Comparison of ENCODE assay signal across 9 mouse cellular contexts in the genomic region with DNA sequence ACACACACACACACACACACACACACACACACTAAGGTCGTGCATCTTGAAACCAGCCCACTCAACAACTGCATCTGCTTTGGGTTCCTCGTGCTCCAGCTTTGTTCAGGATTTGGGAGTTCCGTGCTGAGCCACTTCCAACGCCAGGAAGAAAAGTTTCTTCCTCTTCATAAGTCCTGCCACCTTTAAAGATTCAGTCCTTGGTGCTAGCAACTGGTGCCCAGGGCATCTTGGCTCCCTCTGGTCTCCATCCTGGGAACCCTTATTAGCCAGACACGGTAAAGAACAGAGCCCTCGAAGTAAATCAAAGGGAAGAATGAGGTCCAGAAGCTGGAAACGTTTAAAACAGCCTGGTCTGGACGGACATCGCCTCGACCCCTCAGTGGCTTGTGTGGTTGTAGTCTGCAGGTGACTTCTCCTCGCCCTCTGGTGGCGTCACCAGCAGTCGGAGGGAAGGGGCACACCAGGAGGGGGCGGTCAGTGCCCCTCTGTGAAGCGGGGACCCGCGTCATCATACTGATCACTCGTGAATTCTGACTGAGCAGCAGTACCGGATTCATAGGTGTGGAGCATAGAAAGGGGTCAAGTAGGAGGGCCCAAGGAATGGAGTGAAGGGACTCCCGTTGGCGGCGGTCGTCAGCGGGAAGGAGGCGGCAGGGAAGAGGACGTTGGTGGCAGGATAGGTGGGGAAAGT. TPM values are rescaled to one million over a fixed set of nuclear protein-coding genes. Genes with fewer than 3 reads are reported as not detected.
A peak's percentile ranks its signal among the peaks of the same experiment; 100 is the strongest.
DNase-seq lines count a peak whose midpoint lies in the region; ATAC-seq and TF ChIP-seq lines count a peak whose summit lies in the region.
"Had no signal": no experiment of that assay in that cellular context is flagged by ENCODE, and none has a peak within 500 bp of the region (broad histone marks: within the 10 kb centered on the region; RNA-seq: fewer than 3 reads in every experiment).

No protein-coding gene starts in this region.

- TF ChIP-seq CTCF in layer of hippocampus, adult 2 months (conservative IDR thresholded peaks at IDR 0.05) = peak; percentile 43

- H3K4me2 ChIP-seq in embryonic facial prominence, embryonic 15.5 days (replicated peaks) = peak overlapping the region; percentile 86
- peak overlapping the region; percentile 89 for H3K4me2 ChIP-seq in limb, embryonic 12.5 days
- peak overlapping the region; percentile 79 for H3K4me2 ChIP-seq in neural tube, embryonic 13.5 days

- no peaks in the 10 kb centered on the region for H3K36me3 ChIP-seq in embryonic facial prominence, embryonic 15.5 days
- no peaks in the 10 kb centered on the region for H3K36me3 ChIP-seq in limb, embryonic 12.5 days
- no peaks in the 10 kb centered on the region for H3K36me3 ChIP-seq in neural tube, embryonic 13.5 days

- peaks cover 37% of the 10 kb centered on the region for H3K4me1 ChIP-seq in embryonic facial prominence, embryonic 15.5 days
- peaks cover 40% of the 10 kb centered on the region for H3K4me1 ChIP-seq in limb, embryonic 12.5 days (replicated peaks)
- peaks cover 45% of the 10 kb centered on the region for H3K4me1 ChIP-seq in neural tube, embryonic 13.5 days (replicated peaks)

- H3K27ac ChIP-seq in layer of hippocampus, adult 2 months = no peak overlapping the region
- no peak overlapping the region for H3K27ac ChIP-seq in embryonic facial prominence, embryonic 15.5 days (replicated peaks)
- no peak overlapping the region for H3K27ac ChIP-seq in limb, embryonic 12.5 days
- H3K27ac ChIP-seq in neural tube, embryonic 13.5 days (replicated peaks) = no peak overlapping the region

- no peak for DNase-seq in layer of hippocampus, adult 2 months (ENCODE audit: low spot score in 2 of 2)
- DNase-seq in layer of hippocampus, postnatal 25 days (ENCODE audit: extremely low spot score in 1 of 2, low spot score in 1 of 2) = no peak
- DNase-seq in layer of hippocampus, adult 9-11 months = no peak
- DNase-seq in kidney, adult 18-20 months = no peak
- no peak for DNase-seq in cerebellum, adult 9-11 months

- WGBS in embryonic facial prominence, embryonic 15.5 days = 5% methylated on average over 26 of the region's 26 CpGs
- WGBS in limb, embryonic 12.5 days = 8% methylated on average over 26 of the region's 26 CpGs
- WGBS in neural tube, embryonic 13.5 days = 8% methylated on average over 26 of the region's 26 CpGs

- no peak overlapping the region for H3K9ac ChIP-seq in embryonic facial prominence, embryonic 15.5 days
- peak overlapping the region; percentile 48; the same call in 1 of the 2 replicates for H3K9ac ChIP-seq in limb, embryonic 12.5 days (replicated peaks)
- H3K9ac ChIP-seq in neural tube, embryonic 13.5 days = peak overlapping the region; percentile 61; the same call in 1 of the 2 replicates

- peaks cover 64% of the 10 kb centered on the region for H3K27me3 ChIP-seq in embryonic facial prominence, embryonic 15.5 days
- H3K27me3 ChIP-seq in limb, embryonic 12.5 days = peaks cover 74% of the 10 kb centered on the region
- peaks cover 73% of the 10 kb centered on the region for H3K27me3 ChIP-seq in neural tube, embryonic 13.5 days

- no peak for ATAC-seq in embryonic facial prominence, embryonic 15.5 days (ENCODE audit: insufficient number of reproducible peaks, low FRiP score, low TSS enrichment, low read depth)
- ATAC-seq in limb, embryonic 12.5 days (ENCODE audit: insufficient number of reproducible peaks, insufficient read depth, low FRiP score, low TSS enrichment, low read depth) = no peak
- peak; percentile 25; the same call in 1 of the 2 replicates for ATAC-seq in neural tube, embryonic 13.5 days (ENCODE audit: low read depth)

- no peaks in the 10 kb centered on the region for H3K9me3 ChIP-seq in embryonic facial prominence, embryonic 15.5 days (replicated peaks)
- no peaks in the 10 kb centered on the region for H3K9me3 ChIP-seq in limb, embryonic 12.5 days
- H3K9me3 ChIP-seq in neural tube, embryonic 13.5 days = no peaks in the 10 kb centered on the region

- H3K4me3 ChIP-seq in layer of hippocampus, adult 2 months = peak overlapping the region; percentile 47
- H3K4me3 ChIP-seq in embryonic facial prominence, embryonic 15.5 days (replicated peaks) = peak overlapping the region; percentile 44
- peak overlapping the region; percentile 51 for H3K4me3 ChIP-seq in limb, embryonic 12.5 days (replicated peaks)
- H3K4me3 ChIP-seq in neural tube, embryonic 13.5 days = peak overlapping the region; percentile 45

RNA-seq across cellular contexts. Expression of a gene that starts 2.7 kb away (rescaled TPM):
- not detected for total RNA-seq in layer of hippocampus, adult 2 months (2021)
- total RNA-seq in layer of hippocampus, postnatal 25 days (2021) = under 1 TPM in 1 of 2 experiments, not detected in 1; 0.12 TPM
- 0.05 TPM in 1 of 2 replicates, not detected in the other for polyA plus RNA-seq in embryonic facial prominence, embryonic 15.5 days (2015; fragmentation: Nextera tagmentation; extraction: Ambion mirVana)
- 0.10 TPM in 1 of 2 replicates, not detected in the other for polyA plus RNA-seq in limb, embryonic 12.5 days (2016; fragmentation: Nextera tagmentation; extraction: Ambion mirVana)
- 0.61 and 1.5 TPM in 2 replicates for polyA plus RNA-seq in neural tube, embryonic 13.5 days (2015; fragmentation: Nextera tagmentation; extraction: Ambion mirVana)
- total RNA-seq: heart, postnatal 14 days had no signal

RNA-seq across cellular contexts. Expression of a gene that starts 13.7 kb away (rescaled TPM):
- total RNA-seq in layer of hippocampus, adult 2 months (2021) = 10 to 100 TPM; 22.9 to 25.3 TPM
- 10 to 100 TPM; 28.0 to 30.6 TPM for total RNA-seq in layer of hippocampus, postnatal 25 days (2021)
- polyA plus RNA-seq in embryonic facial prominence, embryonic 15.5 days (2015; fragmentation: Nextera tagmentation; extraction: Ambion mirVana) = 14.4 and 17.4 TPM in 2 replicates
- polyA plus RNA-seq in limb, embryonic 12.5 days (2016; fragmentation: Nextera tagmentation; extraction: Ambion mirVana) = 16.8 and 22.5 TPM in 2 replicates
- 27.8 and 32.1 TPM in 2 replicates for polyA plus RNA-seq in neural tube, embryonic 13.5 days (2015; fragmentation: Nextera tagmentation; extraction: Ambion mirVana)

RNA-seq across cellular contexts. Expression of a gene that starts 20.5 kb away (rescaled TPM):
- 10 to 100 TPM; 91.2 to 95.6 TPM for total RNA-seq in layer of hippocampus, adult 2 months (2021)
- 10 to 100 TPM; 90.3 to 94.5 TPM for total RNA-seq in layer of hippocampus, postnatal 25 days (2021)
- polyA plus RNA-seq in embryonic facial prominence, embryonic 15.5 days (2015; fragmentation: Nextera tagmentation; extraction: Ambion mirVana) = 225 and 237 TPM in 2 replicates
- polyA plus RNA-seq in limb, embryonic 12.5 days (2016; fragmentation: Nextera tagmentation; extraction: Ambion mirVana) = 138 and 144 TPM in 2 replicates
- polyA plus RNA-seq in neural tube, embryonic 13.5 days (2015; fragmentation: Nextera tagmentation; extraction: Ambion mirVana) = 90.2 and 97.7 TPM in 2 replicates
